Mouse (Mus musculus) c-Kit-positive CD71-positive TER-119-negative erythroid progenitor cells, embryonic 14.5 days (primary cell): ENCODE data around the gene Mrap2.
"Not testable (repeated sequence)": the region's sequence is repeated elsewhere in the genome, so short reads cannot be mapped to it uniquely, and the experiment has no call there.

Experiments
- DNase-seq: peaks from one replicate; pipeline ENCODE4 v3.0.0-alpha.2; 2013; ENCODE audit warnings: low read depth

The Mrap2 gene

DNA sequence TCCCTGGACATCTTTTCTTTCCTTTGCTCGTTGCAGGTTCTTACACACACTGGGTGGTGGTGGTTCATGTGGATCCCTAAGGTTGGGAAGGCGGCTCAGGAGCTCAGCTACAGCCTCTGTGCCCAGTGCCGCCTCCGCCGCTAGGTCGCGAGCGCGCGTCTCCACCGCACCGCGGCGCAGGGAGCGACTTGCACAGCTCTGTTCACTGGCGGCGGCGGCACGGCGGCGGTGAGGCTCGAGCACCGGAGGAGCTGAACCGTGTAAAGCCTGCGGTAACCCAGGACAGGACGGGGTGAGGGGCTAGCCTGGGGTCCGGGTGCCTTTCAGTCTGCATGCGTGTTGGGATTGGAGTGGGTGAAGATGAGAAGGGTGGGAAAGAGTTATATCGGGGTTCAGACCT lies at the start of gene Mrap2:
Gene Mrap2, plus strand, starts transcription at position 201 of the 400 bp plus-strand sequence.
- DNase-seq, result no peak

DNA sequence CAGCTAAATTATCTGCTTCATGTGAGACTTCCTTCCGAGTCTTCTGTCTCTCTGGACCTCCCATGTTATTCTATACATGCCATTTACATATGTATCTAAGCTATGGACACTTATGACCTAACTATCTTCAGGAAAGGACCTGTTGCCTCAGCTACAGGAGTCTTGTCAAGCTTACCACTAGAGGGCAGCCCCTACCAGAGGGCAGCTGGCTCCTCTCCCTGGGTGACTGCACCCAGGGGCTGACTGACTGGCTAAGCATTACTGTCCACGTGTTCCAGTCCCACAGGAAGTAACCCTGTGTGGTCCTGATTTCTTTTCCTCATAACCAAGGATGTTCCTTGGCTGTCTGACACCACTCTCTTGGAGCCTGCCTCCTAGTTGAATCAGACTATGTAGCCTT lies 46.1 kb upstream of the Mrap2 start:
- peak; percentile 7 for DNase-seq

DNA sequence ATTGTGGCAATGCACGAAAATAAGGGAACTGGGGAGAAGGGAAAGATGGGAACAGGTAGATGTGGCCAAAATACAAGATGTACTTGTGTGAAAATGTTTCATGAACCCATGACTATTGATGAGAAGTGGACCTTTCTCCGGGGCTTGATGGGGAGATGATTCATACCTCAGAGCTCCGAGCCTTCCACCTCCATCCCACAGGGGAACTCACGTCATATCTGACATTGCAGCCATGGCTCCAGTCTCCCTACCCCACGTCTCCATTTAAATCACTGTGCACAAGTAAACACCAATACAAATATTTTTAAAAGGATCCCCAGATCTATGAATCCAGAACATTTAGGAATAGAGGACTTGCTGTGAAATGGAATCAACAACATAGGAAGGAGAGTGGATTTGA lies 29.1 kb upstream of the Mrap2 start:
- DNase-seq, result no peak

DNA sequence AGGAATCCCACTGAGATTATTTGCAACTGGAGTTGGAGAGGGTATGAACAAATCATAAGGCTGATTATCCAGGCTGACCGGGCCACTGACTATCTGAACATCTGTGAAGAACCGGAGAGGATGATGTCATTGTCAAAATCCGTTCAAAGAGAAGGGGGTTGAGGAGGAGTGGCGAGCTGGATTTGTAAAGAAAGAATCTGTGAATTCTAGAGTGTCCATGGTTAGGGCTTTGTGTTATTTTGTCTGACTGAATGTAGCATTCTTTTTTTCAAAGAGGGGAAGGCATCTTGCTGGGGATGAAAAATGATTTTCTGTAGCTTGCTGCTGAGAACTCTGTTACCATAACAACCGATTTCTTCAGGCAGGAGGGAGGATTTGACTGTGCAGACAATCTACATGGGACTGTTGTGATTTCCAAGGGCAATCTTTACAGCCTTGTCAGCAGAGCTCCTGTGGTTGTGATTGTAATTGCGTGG lies 28.6 kb upstream of the Mrap2 start:
- no peak for DNase-seq

DNA sequence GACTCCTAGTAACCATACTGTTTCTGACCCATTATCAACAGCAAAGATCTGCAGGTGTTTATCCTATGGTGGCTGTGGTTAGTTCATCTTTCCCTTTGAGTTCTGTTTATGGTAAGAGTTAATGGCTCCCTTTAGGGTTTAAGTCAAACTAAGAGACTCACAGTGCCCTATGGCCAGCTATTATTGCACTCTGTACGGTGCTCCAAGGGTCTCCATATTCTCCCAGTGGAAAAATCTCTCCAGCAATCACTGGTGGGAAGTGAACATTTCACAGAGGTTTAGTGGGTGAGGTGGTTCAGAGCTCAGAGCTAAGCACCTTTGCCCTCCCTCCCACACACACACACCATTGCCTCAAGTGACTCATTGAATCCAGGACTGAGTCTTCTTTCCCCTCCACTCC lies 28.1 kb upstream of the Mrap2 start:
- no peak for DNase-seq

DNA sequence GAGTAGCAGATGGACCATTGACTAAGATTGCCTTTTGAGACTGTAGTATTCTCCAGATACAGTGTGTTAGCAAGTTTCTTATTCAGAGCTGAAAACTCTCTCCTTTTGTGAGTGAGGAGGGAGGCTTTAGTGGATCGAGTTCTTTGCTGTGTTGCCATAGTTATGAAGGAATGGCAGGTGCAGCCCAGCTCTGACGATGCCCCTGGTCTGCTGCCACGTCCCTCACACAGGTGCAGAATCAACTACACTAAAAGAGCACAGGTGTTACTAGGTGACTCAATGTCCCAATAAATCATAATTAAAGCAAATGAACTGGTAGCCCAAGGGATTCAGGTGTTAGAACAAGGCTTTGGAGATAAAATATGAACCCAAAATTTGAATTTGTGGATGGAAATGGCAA lies 25.1 kb upstream of the Mrap2 start:
- no peak for DNase-seq

DNA sequence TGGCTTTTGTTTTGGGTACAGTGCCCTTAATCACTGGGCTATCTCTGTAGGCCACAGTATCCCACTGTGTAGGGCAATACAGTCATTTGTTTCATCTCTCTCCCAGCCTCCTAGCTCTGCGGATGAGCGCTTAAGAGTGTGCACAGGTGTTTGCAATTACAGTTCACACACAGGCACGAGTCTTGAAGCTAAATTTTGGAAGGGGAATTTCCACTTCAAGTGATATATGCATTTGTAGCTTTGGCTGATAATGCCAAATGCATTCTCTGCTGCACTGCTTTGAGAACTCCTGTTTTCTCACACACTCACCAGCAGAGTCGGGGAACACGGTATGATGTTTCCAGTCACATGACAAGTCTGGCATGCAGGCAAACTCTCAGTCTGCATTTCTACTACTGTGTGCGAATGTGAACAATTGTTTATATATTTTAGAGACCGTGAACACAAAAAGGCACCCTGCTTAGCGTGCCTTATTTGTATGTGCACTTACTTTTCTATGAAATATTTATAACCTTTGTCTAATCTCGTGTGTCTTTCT lies 22.1 kb upstream of the Mrap2 start:
- no peak for DNase-seq

DNA sequence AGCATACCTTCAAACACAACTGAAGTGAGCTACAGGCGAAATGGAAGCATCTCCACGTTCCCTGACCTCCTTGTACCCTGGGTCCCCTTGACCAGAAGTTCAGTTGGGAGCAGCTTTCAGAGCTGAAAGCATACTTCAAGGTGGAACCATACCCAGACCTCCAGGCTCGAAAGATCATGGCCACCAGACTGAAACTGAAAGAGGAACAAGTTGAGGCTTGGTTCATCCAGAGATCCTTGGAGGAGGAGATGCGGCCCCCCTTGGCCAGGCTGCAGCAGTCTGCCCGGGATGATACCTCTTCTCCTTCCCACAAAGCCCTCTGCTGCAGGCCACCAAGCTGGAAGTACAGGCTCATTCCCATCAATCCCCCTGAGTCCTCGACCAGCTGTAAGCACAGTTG lies 17.1 kb upstream of the Mrap2 start:
- not testable (repeated sequence) for DNase-seq

DNA sequence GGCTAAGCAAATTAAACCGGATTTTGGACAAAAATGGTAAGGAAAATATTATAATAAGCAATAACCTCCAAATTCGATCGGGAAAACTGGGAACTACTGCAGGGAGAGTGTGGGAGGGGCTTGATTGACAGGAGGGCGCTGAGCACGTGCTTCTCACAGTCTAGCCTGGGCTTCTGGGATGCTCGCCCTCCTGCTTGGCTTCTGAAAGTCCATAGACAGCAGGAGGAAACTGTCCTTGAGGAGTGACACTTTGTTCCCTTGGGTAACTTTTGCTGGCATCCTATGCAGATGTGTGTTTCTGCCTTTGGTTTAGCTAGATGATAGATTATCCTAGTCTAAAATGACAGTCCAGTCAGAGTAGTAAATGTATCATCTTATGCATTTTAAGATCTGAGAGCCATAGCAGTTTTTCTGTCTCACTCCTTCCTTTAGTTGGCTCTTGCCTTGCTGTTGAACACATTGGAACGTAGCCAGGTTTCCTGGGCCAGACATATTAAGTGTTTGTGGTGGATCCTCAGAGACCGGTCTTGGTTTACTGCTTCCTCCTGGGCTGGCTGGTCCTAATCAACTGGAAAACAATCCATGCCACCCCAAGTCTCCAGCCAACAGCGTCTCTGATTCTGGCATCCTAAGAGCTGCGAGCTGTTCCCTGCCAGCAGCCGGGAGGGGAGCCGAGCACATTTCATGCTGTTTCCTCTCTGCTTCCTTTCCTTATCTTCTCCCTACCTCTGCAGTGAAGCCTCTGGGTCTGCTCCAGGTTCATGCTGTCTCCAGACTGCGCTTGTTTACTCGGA lies 8.1 kb upstream of the Mrap2 start:
- DNase-seq, result no peak

DNA sequence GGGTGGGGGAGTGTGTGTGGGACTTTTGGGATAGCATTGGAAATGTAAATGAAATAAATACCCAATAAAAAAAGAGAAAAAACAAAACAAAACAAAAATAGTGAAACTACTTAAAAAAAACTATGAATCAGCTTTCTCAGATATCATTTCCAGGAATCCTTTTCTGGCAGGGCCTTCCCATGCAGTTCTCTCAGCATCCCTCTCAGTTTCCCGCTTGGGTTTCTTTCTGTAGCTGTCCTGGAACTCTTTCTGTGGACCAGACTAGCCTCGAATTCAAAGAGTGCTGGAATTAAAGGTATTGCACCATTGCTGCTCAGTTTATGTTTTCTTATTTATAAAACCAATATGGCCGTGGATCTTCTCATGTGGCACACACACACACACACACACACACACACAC lies 1.0 kb upstream of the Mrap2 start:
- no peak for DNase-seq

DNA sequence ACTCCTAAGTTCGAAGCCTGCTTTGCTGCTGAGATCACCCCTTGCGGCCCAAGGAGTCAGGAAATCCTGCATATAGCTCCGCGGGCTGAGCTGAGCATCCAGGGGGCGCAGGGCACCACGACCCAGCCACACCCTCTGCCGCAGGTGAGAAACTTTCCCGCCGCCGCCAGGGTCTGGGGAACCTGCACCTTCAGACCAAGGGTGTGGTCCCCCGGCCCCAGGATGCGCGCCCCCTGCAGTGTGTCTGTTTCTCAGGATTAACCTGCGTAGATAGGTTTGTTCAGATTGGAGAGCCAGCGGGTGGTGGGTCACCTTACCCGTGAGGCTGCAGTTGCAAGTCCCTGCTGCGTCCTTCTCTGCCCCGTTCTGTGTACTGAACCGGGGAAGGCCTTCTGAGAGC lies 426 bp downstream of the Mrap2 start:
- no peak for DNase-seq

DNA sequence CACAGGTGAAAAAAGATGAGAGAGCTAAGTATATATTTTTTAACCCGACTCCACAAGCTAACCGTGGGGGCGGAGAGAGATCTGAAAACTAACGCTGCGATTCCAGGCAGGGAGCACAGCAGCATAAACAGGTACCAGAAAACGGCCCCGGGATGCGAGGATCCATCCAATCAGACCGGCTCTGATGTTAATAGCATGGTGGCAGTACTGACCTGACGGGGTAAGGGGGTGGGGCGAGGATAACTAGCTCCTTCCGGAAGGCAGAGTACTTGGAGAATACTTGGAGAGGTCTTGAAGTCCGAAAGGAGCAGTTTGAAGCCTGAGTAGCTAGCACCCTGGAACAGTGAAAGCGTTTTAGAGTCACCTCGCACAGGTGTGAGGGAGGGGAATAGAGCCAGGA lies 1.1 kb downstream of the Mrap2 start:
- no peak for DNase-seq

DNA sequence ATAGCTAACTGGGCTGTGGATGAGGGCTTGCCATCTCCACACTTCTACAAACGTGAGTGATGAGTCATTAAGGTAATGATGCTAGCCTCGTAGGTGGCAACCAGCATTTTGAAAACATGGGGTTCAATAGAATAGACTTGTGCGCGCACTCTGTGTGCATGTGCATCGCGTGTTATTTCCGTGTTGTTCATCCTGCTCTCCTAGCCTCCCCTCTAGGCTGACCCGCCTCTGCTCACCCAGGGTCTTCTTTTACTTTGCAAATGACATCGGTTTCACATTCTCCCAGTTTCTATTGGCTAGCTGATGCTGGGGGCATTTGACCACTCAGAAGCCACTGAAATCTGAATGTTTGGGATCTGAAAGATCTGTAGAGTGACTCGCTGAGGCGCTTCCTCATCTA lies 1.6 kb downstream of the Mrap2 start:
- no peak for DNase-seq

DNA sequence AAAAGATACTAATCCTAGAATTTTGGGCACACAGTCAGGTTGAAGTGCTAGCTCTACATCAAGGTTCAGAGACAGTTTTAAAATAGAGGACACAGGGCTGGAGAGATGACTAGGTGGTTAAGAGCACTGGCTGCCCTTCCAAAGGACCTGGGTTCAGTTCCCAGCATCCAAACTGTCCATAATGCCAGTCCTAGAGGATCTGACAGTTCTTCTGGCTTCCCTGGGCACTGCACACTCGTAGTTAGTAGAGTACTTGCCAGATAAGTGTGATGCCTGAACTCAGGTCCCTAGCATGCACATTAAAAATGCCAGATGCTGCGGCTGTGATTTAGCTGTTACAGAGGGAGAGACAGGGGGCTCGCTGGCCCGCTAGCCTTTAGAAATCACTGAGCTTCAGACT lies 2.3 kb downstream of the Mrap2 start:
- no peak for DNase-seq

DNA sequence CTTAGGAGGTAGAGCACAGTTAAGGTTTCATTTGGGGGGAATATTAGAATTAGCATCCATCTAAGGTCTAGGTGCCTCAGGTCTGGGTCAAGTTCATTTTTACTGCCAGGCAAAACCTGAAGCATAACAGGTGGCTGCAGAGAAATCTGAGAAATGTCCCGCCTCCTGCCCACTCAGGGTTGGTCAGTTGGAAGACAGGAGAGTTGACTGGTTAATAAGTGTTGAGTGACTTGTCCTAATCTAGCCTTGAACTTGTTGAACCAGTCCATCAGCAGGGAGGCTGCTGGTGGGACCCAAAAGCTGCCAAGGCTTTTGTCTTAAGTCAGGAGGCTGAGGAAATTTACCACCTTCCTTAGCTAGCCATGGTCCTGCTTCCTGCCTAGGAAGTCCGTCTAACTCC lies 3.8 kb downstream of the Mrap2 start:
- DNase-seq, result no peak

DNA sequence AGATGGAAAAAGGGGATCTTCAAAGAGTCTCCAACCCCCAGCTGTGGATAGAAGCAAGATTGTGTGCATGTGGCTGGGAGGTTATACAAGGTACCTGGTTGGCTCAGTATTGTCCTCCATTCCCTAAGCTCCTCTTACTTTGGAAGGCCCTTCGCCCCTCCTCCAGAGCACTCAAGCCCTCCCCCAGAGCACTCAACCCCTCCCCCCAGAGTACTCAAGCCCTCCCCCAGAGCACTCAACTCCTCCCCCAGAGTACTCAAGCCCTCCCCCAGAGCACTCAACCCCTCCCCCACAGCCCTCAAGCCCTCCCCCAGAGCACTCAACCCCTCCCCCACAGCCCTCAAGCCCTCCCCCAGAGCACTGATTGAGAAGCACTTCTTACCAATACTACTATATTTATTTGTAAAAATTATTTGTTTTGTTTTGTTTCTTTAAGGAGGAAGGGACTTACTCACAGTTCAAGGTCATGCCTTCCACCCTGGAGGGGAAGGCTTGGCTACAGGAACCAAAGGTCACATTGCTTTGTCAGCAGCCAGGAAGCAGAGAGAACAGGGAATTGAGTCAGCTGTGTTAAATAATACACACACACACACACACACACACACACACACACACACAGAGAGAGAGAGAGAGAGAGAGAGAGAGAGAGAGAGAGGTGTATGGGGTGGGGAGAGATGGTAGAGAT lies 8.7 kb downstream of the Mrap2 start:
- DNase-seq, result no peak

DNA sequence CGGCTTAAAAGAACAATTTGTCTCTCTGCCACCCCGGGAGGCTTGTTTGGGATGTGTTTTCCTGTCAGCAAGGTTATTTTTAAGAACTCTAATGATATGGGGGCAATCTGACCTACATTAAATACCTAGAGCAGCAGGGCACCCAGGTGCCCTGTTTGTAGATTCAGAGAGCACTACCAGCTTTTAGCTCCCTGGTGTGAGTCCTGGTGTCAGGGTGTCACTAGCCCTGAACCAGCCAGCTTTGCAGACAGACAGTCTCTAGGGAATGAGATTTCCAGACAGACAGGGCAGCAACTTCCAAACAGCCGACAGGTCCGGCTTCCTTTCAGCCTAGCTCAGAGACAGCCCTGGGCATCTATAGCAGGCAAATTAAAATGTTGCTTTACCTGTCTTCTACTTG lies 18.5 kb downstream of the Mrap2 start:
- DNase-seq, result no peak

DNA sequence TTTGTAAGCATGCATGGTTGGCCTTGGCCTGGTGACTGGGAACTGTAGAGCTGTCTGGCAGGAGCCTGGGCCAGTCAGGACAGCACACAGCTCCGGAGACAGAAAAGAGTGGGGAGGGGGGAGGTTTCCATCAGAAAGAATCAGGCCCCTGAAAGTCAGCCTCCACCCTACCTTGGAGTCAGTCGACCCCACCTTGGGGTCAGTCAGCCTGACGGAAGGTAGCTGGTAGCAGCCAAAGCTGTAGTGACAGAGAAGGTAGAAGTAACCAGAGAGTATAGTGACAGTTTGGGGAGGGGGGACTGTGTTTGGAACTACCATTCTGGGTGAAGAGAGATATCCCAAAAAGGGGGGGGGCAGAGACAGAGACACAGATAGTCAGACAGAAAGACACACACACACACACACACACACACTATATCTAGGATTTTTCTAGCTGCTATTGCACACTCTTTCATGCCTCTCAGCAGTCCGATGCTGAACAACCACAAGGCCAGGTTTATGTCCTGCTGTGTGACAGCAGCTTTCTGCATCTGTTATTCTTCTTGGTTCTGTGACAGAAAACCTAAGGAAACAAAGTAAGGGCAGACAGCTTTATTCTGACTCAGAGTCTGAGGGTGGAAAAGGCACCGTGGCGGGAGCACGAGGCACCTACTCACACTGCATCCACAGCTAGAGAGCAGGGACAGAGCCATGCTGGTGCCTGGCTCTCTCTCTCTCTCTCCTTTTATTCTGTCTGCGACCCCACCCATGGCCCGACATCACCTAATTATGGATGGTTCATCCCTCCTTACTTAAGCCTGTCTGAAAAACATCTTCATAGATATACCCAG lies 23.1 kb downstream of the Mrap2 start:
- DNase-seq, result no peak

DNA sequence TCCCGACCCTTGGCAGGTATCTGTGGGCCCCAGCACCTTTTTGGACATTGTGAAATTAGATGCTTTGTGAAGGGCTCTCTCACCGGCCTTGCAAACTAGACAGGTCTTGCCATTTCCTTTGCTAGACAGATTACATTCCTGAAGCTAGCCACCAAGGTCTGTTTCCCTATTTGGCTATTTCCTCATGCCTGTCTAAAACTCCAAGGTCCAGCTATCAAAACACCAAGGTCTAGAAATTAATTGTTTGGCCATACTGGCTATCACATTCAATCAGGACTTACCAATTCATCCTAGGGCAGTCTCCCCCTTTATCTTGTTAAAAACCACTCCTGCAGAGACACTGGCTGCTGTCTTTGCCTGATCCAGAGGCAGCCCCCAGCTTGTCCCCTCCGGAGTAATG lies 23.9 kb downstream of the Mrap2 start:
- no peak for DNase-seq

DNA sequence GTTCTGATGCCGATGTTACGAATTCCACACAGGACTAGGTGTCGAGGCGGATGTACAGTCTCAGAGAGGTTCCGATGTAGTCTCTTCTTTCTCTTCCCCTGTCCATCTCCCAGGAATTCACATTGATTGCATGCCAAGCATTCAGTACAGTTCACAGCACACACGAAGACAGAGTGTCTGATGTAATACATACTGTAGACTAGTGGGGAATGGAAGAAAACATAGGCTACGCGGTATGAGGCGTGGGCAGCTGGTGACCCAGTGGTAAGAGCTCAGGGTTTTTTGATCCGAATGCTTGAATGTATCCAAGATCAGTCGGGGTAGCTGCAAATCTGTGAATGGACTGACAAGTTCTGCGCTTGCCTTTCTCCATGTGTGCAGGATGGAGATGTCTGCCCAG lies 25.0 kb downstream of the Mrap2 start:
- DNase-seq, result no peak

DNA sequence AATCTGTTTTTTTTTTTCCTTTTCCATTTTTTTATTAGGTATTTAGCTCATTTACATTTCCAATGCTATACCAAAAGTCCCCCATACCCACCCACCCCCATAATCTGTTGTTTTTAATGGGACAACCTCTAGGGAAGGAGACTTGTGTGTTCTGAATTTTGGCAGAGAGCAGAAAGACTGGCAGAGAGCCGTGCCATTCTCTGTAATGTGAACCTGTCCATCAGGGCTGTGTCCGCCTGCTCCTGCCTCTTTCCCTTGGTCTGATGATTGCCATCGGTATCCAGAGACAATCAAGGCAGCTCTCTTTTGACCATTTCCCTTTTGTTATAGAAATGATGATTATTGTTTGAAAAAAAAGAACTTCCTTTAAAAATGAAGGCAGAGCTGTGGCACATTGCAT lies 26.8 kb downstream of the Mrap2 start:
- no peak for DNase-seq

DNA sequence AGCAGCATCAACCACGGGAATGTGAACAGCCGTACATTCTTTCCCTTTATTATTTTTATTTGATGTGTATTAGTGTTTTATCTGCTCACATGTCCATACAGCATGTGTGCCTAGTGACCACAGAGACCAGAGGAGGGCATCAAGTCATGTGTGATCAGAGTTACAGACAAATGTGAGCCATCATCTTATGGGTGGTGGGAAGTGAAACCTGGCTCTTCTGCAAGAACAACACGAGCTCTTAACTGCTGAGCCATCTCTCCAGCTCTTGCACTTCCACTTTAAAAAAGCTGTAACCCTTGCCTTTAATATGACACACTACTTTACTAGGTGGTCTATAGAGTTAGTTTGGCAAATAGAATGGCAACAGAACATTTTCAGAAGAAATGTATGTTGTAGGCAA lies 27.4 kb downstream of the Mrap2 start:
- DNase-seq, result no peak

DNA sequence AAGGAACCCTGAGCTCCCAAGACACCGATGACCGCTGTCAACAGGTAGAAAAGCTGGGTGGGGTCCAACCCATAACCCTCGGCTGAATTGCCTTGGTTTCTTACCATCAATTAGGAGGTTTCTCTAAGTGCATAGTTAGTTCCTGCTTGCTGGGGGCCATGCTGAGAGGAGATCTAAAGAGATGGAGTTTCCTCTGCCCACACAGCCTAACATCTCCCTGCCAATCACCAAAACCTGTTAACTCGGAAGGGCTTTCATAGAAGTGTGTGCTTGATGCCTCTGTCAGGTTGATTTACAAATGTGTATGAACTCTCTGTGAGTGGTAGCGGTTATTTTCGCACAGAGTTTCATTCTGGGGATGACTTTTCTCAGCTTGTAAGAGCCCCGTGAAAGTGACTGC lies 34.4 kb downstream of the Mrap2 start:
- no peak for DNase-seq
